Mouse (Mus musculus): Measurements from ENCODE around the gene Cul5. TPM values are rescaled to one million over a fixed set of nuclear protein-coding genes. Genes with fewer than 3 reads are reported as not detected.
A peak's percentile ranks its signal among the peaks of the same experiment; 100 is the strongest.

The Cul5 gene
- polyA plus RNA-seq, 1 experiment = 5.4 TPM

DNA sequence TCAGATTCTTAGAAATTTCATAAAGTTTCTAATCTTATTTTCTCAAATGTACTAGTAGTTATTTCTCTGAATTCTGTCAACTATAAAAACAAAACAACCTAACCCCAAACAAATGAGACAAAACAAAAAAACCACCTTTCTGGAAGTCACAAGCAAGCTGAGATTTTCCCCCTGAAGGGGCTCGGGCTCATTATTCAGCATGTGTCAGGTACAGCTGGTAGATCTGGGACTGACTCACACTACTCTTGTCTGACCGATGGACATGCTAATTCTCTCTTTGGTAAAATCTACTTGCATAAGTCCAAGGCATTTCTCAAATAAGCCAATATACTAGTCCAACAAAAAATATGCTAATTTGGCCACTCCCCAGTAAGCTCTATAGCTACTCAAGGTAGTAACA lies 5.0 kb downstream of the Cul5 start:
- H3K27ac ChIP-seq (ENCODE audit: insufficient read depth, low read depth, low read length) = no peak overlapping the region
- no peak for DNase-seq
- no peak for TF ChIP-seq CTCF (conservative IDR thresholded peaks at IDR 0.05; ENCODE audit: insufficient read depth, insufficient read length, low read depth, low read length)
- no peak for TF ChIP-seq POLR2A (IDR thresholded peaks at IDR 0.05; ENCODE audit: low read depth, low read length)
- no peaks in the 10 kb centered on the region for H3K27me3 ChIP-seq (replicated peaks; ENCODE audit: control insufficient read depth, insufficient read depth, low read length)
- H3K36me3 ChIP-seq (ENCODE audit: control insufficient read depth, insufficient read depth, low read length) = no peaks in the 10 kb centered on the region
- H3K4me1 ChIP-seq (ENCODE audit: control insufficient read depth, insufficient read depth, low read length) = peaks cover 7% of the 10 kb centered on the region
- 71% methylated on average over 2 of the region's 2 CpGs for WGBS
- no peak overlapping the region for H3K4me3 ChIP-seq (ENCODE audit: insufficient read depth, low read depth, low read length)

DNA sequence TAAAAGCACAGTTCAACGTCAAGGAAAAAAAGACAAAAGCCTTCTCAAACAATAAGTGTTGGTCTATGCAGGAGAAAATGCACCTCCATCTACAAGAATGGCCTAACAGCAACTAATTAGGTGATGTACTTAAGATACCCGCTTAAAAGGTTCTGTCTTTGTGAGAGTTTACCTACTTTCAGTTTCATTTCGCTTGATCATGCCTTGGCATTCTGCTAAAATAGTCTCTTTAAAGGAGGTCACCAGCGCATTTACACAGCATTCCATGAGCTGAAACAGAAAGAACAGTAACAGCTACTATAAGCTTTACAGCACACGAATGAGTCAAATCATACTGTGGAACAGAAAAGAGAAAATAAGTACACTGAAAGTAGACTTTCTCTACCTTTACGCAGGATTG lies 35.0 kb downstream of the Cul5 start:
- no peaks in the 10 kb centered on the region for H3K4me1 ChIP-seq (ENCODE audit: control insufficient read depth, insufficient read depth, low read length)
- WGBS = 95% methylated on average over 6 of the region's 6 CpGs
- DNase-seq = no peak
- no peak overlapping the region for H3K27ac ChIP-seq (ENCODE audit: insufficient read depth, low read depth, low read length)
- H3K4me3 ChIP-seq (ENCODE audit: insufficient read depth, low read depth, low read length) = no peak overlapping the region
- peaks cover 11% of the 10 kb centered on the region for H3K36me3 ChIP-seq (ENCODE audit: control insufficient read depth, insufficient read depth, low read length)
- TF ChIP-seq CTCF (conservative IDR thresholded peaks at IDR 0.05; ENCODE audit: insufficient read depth, insufficient read length, low read depth, low read length) (no peak), POLR2A (IDR thresholded peaks at IDR 0.05; ENCODE audit: low read depth, low read length) (no peak)
- H3K27me3 ChIP-seq (replicated peaks; ENCODE audit: control insufficient read depth, insufficient read depth, low read length) = no peaks in the 10 kb centered on the region

DNA sequence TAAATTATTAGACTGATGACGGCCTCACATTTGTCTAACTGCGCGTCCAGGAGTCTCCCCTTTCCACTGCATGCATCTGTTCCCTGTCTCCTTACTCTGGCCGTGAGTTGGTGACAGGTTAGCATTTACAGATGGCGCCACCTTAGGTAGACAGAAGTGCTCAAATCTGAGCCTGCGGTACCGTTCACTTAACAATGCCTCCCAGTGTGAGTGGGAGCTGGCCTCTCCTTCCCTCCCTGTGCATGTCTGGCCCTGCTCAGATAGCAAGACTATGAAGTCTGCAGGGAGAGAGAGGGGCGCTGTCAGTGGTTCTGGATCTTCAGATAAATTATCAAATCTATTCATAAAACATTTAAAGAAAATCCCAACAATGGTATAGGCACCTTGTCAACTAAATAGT lies 54.6 kb downstream of the Cul5 start:
- Histone ChIP-seq H3K4me3 (ENCODE audit: insufficient read depth, low read depth, low read length) (no peak overlapping the region), H3K4me1 (ENCODE audit: control insufficient read depth, insufficient read depth, low read length) (peaks cover 5% of the 10 kb centered on the region), H3K27ac (ENCODE audit: insufficient read depth, low read depth, low read length) (no peak overlapping the region), H3K36me3 (ENCODE audit: control insufficient read depth, insufficient read depth, low read length) (peaks cover 2% of the 10 kb centered on the region; the same call in 1 of the 2 replicates), H3K27me3 (replicated peaks; ENCODE audit: control insufficient read depth, insufficient read depth, low read length) (no peaks in the 10 kb centered on the region)
- no peak for TF ChIP-seq POLR2A (IDR thresholded peaks at IDR 0.05; ENCODE audit: low read depth, low read length)
- no peak for TF ChIP-seq CTCF (conservative IDR thresholded peaks at IDR 0.05; ENCODE audit: insufficient read depth, insufficient read length, low read depth, low read length)
- 77% methylated on average over 8 of the region's 8 CpGs for WGBS
- no peak for DNase-seq

DNA sequence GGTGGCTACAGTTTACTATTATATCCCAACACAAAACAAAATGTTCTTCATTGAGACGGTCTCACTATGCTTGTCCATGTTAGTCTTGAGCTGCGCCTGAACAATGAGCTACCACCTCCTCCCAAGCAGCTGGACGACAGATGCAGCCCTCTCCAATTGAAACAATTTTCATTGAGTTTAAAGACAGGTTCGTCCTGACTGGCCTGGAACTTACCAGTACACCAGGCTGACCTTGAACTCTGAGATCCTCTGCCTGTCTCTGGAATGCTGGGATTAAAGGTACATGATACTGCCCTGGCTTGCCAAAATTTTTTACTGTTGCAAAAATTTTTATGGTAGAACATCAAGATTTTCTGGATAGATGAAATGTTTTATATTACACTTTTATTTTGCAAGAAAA lies 55.5 kb downstream of the Cul5 start:
- 58% methylated on average over 4 of the region's 4 CpGs for WGBS
- H3K36me3 ChIP-seq (ENCODE audit: control insufficient read depth, insufficient read depth, low read length) = no peaks in the 10 kb centered on the region; the same call in 1 of the 2 replicates
- peak; percentile 26 for DNase-seq
- H3K27me3 ChIP-seq (replicated peaks; ENCODE audit: control insufficient read depth, insufficient read depth, low read length) = no peaks in the 10 kb centered on the region
- H3K4me1 ChIP-seq (ENCODE audit: control insufficient read depth, insufficient read depth, low read length) = peaks cover 5% of the 10 kb centered on the region
- H3K27ac ChIP-seq (ENCODE audit: insufficient read depth, low read depth, low read length) = no peak overlapping the region
- TF ChIP-seq POLR2A (IDR thresholded peaks at IDR 0.05; ENCODE audit: low read depth, low read length) (no peak), CTCF (conservative IDR thresholded peaks at IDR 0.05; ENCODE audit: insufficient read depth, insufficient read length, low read depth, low read length) (no peak)
- H3K4me3 ChIP-seq (ENCODE audit: insufficient read depth, low read depth, low read length) = no peak overlapping the region

DNA sequence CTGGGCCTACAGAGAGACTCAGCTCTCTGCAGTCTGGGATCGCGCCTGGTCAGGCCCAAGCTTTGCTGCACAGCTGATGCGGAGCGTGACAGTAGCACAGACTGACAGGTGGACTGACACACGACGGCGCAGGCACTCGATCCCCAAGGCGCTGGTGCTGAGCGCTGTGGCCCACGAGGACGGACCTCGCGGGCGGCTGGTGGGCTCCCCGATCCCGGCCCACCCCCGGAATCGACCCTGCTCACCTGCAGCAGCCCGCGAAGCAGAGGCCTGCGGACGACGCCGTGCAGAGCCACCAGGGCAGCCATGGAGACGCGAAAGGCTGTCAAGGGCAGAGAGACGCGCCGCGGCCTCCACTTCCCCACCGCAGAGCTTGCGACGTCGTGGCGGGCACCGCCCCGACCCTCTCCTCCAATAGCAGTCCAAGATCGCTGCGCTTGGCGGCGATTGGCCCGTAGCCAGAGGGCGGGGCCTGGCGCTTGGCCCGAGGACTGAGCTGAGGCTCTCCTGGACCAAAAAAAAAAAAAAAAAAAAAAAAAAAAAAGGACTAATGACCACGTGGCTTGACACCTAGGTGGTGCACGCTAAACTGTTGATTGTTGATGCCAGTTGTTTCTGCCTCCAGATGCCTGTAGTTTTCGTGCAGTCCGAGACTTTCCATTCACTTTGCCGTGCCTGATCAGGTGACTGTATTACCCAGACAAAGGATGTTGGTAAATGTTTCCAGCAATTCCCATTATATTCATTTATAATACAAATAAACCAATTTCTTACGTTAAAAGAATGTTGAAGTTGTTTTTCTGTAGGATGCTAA lies 59.6 kb downstream of the Cul5 start, which contains the start of gene Acat1:
Acat1 (minus strand) TSS at position 415 of the 814 bp plus-strand sequence.
- H3K4me1 ChIP-seq (ENCODE audit: control insufficient read depth, insufficient read depth, low read length) = peaks cover 5% of the 10 kb centered on the region
- DNase-seq = peak; percentile 99
- 1% methylated on average over 52 of the region's 52 CpGs for WGBS
- no peaks in the 10 kb centered on the region for H3K36me3 ChIP-seq (ENCODE audit: control insufficient read depth, insufficient read depth, low read length)
- H3K27me3 ChIP-seq (replicated peaks; ENCODE audit: control insufficient read depth, insufficient read depth, low read length) = no peaks in the 10 kb centered on the region
- H3K4me3 ChIP-seq (ENCODE audit: insufficient read depth, low read depth, low read length) = peak within 1 kb of the TSS; percentile 70
- H3K27ac ChIP-seq (ENCODE audit: insufficient read depth, low read depth, low read length) = peak within 1 kb of the TSS; percentile 78
- no peak for TF ChIP-seq CTCF (conservative IDR thresholded peaks at IDR 0.05; ENCODE audit: insufficient read depth, insufficient read length, low read depth, low read length)
- peak; percentile 79 for TF ChIP-seq POLR2A (IDR thresholded peaks at IDR 0.05; ENCODE audit: low read depth, low read length)

DNA sequence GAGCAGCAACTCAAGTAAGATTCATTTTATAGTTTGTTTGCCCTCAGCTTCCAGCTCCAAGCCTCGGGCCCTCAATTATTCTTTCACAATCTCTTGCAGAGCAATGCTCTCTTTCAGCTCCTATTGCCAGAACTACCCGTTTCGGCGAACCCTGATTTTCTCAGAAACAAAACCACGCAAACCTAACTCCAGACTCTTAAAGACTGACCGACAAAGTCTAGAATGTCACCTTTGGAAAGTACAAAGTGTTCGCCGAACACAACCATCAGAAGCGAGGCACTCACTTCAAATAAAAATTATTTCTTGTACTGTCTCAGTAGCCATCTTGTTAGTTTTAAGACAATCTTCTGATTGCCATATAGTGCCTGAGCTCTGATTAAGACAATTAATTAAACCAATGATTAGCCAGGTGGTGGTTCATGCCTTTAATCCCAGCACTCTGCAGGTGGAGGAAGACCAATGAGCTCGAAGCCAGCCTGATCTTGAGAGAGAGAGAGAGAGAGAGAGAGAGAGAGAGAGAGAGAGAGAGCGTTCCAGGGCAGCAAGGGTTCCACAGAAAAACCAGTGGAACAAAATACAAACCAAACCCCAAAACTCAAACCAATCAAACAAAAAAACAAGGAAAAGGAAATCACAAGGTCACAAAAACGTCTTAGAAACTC lies 60.4 kb downstream of the Cul5 start:
- peak; percentile 54 for DNase-seq
- H3K27ac ChIP-seq (ENCODE audit: insufficient read depth, low read depth, low read length) = peak overlapping the region; percentile 78
- 32% methylated on average over 12 of the region's 12 CpGs for WGBS
- H3K36me3 ChIP-seq (ENCODE audit: control insufficient read depth, insufficient read depth, low read length) = no peaks in the 10 kb centered on the region
- peaks cover 5% of the 10 kb centered on the region for H3K4me1 ChIP-seq (ENCODE audit: control insufficient read depth, insufficient read depth, low read length)
- TF ChIP-seq POLR2A (IDR thresholded peaks at IDR 0.05; ENCODE audit: low read depth, low read length) (no peak), CTCF (conservative IDR thresholded peaks at IDR 0.05; ENCODE audit: insufficient read depth, insufficient read length, low read depth, low read length) (no peak)
- H3K4me3 ChIP-seq (ENCODE audit: insufficient read depth, low read depth, low read length) = peak overlapping the region; percentile 70
- no peaks in the 10 kb centered on the region for H3K27me3 ChIP-seq (replicated peaks; ENCODE audit: control insufficient read depth, insufficient read depth, low read length)

DNA sequence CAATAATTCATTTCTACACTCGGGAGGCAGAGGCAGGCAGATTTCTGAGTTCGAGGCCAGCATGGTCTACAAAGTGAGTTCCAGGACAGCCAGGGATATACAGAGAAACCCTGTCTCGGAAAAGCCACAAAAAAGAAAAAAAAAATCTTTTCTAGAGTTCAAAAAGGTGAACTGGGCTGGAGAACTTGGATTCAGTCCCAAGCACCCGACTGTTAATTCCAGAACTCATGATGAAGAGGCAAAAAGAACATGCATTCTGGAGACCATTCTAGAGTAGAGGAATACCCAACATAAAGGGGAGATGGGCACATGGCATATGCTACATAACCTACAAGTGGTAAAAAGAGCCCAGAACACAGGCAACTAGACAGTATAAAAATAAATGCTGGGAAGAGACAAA lies 62.0 kb downstream of the Cul5 start:
- no peak overlapping the region for H3K4me3 ChIP-seq (ENCODE audit: insufficient read depth, low read depth, low read length)
- 64% methylated on average over 4 of the region's 4 CpGs for WGBS

More for the DNA sequence above, 62.0 kb downstream of the Cul5 start:
- TF ChIP-seq CTCF (conservative IDR thresholded peaks at IDR 0.05; ENCODE audit: insufficient read depth, insufficient read length, low read depth, low read length) (no peak), POLR2A (IDR thresholded peaks at IDR 0.05; ENCODE audit: low read depth, low read length) (no peak)
- H3K36me3 ChIP-seq (ENCODE audit: control insufficient read depth, insufficient read depth, low read length) = no peaks in the 10 kb centered on the region
- DNase-seq = peak; percentile 52
- H3K27ac ChIP-seq (ENCODE audit: insufficient read depth, low read depth, low read length) = no peak overlapping the region
- H3K27me3 ChIP-seq (replicated peaks; ENCODE audit: control insufficient read depth, insufficient read depth, low read length) = no peaks in the 10 kb centered on the region
- H3K4me1 ChIP-seq (ENCODE audit: control insufficient read depth, insufficient read depth, low read length) = peaks cover 5% of the 10 kb centered on the region

All from kidney, adult 2 months (tissue).